Mouse (Mus musculus) liver, adult 2 months (tissue): Measurements from ENCODE around the gene Zfp318. TPM values are rescaled to one million over a fixed set of nuclear protein-coding genes. Genes with fewer than 3 reads are reported as not detected.

ENCODE experiments used
- DNase-seq: peaks from one replicate; pipeline ENCODE4 v3.0.0-alpha.2; 2011; ENCODE audit warnings: low read depth, low spot score; ENCODE audit errors: extremely low read depth
- H3K27ac ChIP-seq: fragments of 200-500 bp; replicated peaks from 2 replicates; pipeline ENCODE4 v1.5.1; 2012; ENCODE audit warnings: low read depth, mild to moderate bottlenecking, control low read depth, inconsistent platforms, low read length; ENCODE audit not compliant: insufficient read depth
- H3K27me3 ChIP-seq: fragments of 200-500 bp; 2 replicates; pipeline ENCODE4 v1.6.1; 2012; ENCODE audit warnings: mild to moderate bottlenecking, moderate library complexity, low read length, inconsistent platforms; ENCODE audit not compliant: control insufficient read depth, insufficient read depth
- H3K36me3 ChIP-seq: fragments of 200-500 bp; 2 replicates; pipeline ENCODE4 v1.6.1; 2012; ENCODE audit warnings: low read length, inconsistent platforms; ENCODE audit not compliant: control insufficient read depth, insufficient read depth
- H3K4me1 ChIP-seq: fragments of 200-500 bp; 2 replicates; pipeline ENCODE4 v1.6.1; 2011; ENCODE audit warnings: low read length; ENCODE audit not compliant: control insufficient read depth, insufficient read depth
- H3K4me3 ChIP-seq: fragments of 200-500 bp; 2 replicates; pipeline ENCODE4 v1.5.1; 2011; ENCODE audit warnings: low read depth, mild to moderate bottlenecking, control low read depth, low read length, moderate library complexity; ENCODE audit not compliant: insufficient read depth
- H3K79me2 ChIP-seq: fragments of 200-500 bp; 2 replicates; pipeline ENCODE4 v1.6.1; 2012; ENCODE audit warnings: inconsistent platforms, mild to moderate bottlenecking, low read length, moderate library complexity; ENCODE audit not compliant: control insufficient read depth, insufficient read depth
- H3K9ac ChIP-seq: fragments of 200-500 bp; 2 replicates; pipeline ENCODE4 v1.6.1; 2012; ENCODE audit warnings: low read depth, mild to moderate bottlenecking, control low read depth, inconsistent platforms, low read length
- CTCF ChIP-seq: fragments of 200-500 bp; IDR thresholded peaks from 2 replicates; pipeline ENCODE4 v1.5.1; 2011; ENCODE audit warnings: low read depth, low read length, control low read depth
- POLR2A ChIP-seq: fragments of 200-500 bp; IDR thresholded peaks from 2 replicates; pipeline ENCODE4 v1.6.1; 2011; ENCODE audit warnings: low read length, control low read depth; ENCODE audit not compliant: insufficient read depth; ENCODE audit errors: extremely low read depth
- WGBS: fragments of 180-500 bp; shearing (Covaris S2); methylation state at CpG from one replicate; pipeline ENCODE4 v1.1.7; 2018; 5-methylcytosine and 5-hydroxymethylcytosine counted together
- polyA plus RNA-seq: library from polyadenylated mRNA; depleted of rRNA; stranded (reverse); fragments of >200 nt; gene quantifications from 2 replicates; pipeline ENCODE4 v1.2.3, GENCODE M21; 2012; rRNA removed
- total RNA-seq: library from RNA; depleted of rRNA; stranded (reverse); fragments of >200 nt; gene quantifications from 2 replicates; pipeline ENCODE4 v1.2.3, GENCODE M21; 2014; rRNA removed

Gene Zfp318
- total and polyA plus RNA-seq, 2 experiments = 6.0 to 8.3 TPM

- 2% methylated on average over 32 of the region's 32 CpGs for WGBS
- H3K36me3 ChIP-seq = no peaks in the 10 kb centered on the region
- no peak for DNase-seq
- H3K27ac ChIP-seq = peak overlapping the region; percentile 36
- no peaks in the 10 kb centered on the region for H3K27me3 ChIP-seq
- peak overlapping the region; percentile 81 for H3K9ac ChIP-seq
- H3K4me1 ChIP-seq = peaks cover 16% of the 10 kb centered on the region
- TF ChIP-seq POLR2A (no peak), CTCF (no peak)
- H3K79me2 ChIP-seq = no peaks in the 10 kb centered on the region
- peak overlapping the region; percentile 58 for H3K4me3 ChIP-seq
These were observed 77.1 kb downstream of the Zfp318 start for GRCm38 (mm10) chr17:46460673-46461072.

- H3K4me1 ChIP-seq = peaks cover 14% of the 10 kb centered on the region
- H3K9ac ChIP-seq = peak overlapping the region; percentile 81
- no peaks in the 10 kb centered on the region for H3K36me3 ChIP-seq
- H3K79me2 ChIP-seq = no peaks in the 10 kb centered on the region
- peak overlapping the region; percentile 58; the same call in 1 of the 2 replicates for H3K4me3 ChIP-seq
- H3K27ac ChIP-seq = peak overlapping the region; percentile 36
- peak; percentile 53 for DNase-seq
- no peaks in the 10 kb centered on the region for H3K27me3 ChIP-seq
- TF ChIP-seq CTCF (no peak), POLR2A (no peak)
- WGBS = 16% methylated on average over 8 of the region's 8 CpGs
These were observed 77.8 kb downstream of the Zfp318 start for GRCm38 (mm10) chr17:46461347-46461746.

GRCm38 (mm10) chr17:46462226-46462625 lies 78.7 kb downstream of the Zfp318 start:
- no peaks in the 10 kb centered on the region for H3K27me3 ChIP-seq
- H3K9ac ChIP-seq = 0 out of 2 replicates have a peak overlapping the region, but pooled peaks have one; percentile 20
- H3K27ac ChIP-seq = peak overlapping the region; percentile 65
- peak; percentile 95 for DNase-seq
- no peaks in the 10 kb centered on the region for H3K36me3 ChIP-seq
- no peaks in the 10 kb centered on the region for H3K79me2 ChIP-seq
- WGBS = 27% methylated on average over 5 of the region's 5 CpGs
- no peak overlapping the region for H3K4me3 ChIP-seq
- H3K4me1 ChIP-seq = peaks cover 14% of the 10 kb centered on the region
- 0 out of 2 replicates have a peak, but pooled peaks have one; percentile 7 for TF ChIP-seq POLR2A
- no peak for TF ChIP-seq CTCF

GRCm38 (mm10) chr17:46467830-46468229 lies 84.3 kb downstream of the Zfp318 start:
- no peak overlapping the region for H3K9ac ChIP-seq

More at GRCm38 (mm10) chr17:46467830-46468229, 84.3 kb downstream of the Zfp318 start:
- WGBS = 83% methylated on average over 9 of the region's 9 CpGs
- TF ChIP-seq CTCF (no peak), POLR2A (no peak)
- Histone ChIP-seq H3K4me3 (no peak overlapping the region), H3K79me2 (no peaks in the 10 kb centered on the region), H3K27ac (no peak overlapping the region; the same call in 1 of the 2 replicates), H3K4me1 (peaks cover 14% of the 10 kb centered on the region; the same call in 1 of the 2 replicates), H3K36me3 (no peaks in the 10 kb centered on the region), H3K27me3 (no peaks in the 10 kb centered on the region)
- DNase-seq = no peak

Other genes starting within 250 kb of the Zfp318 start
- gene Rsph9, start 239.5 kb upstream of the Zfp318 start, total RNA-seq = 0.83 and 1.3 TPM in 2 replicates
- gene Rsph9, start 239.5 kb upstream of the Zfp318 start, polyA plus RNA-seq = 0.85 and 0.93 TPM in 2 replicates
- gene Mad2l1bp, start 230.2 kb upstream of the Zfp318 start, total RNA-seq = 3.7 and 5.5 TPM in 2 replicates
- gene Mad2l1bp, start 230.2 kb upstream of the Zfp318 start, polyA plus RNA-seq = 9.9 and 12.9 TPM in 2 replicates
- 25.3 and 26.4 TPM in 2 replicates for gene Gtpbp2, start 222.7 kb upstream of the Zfp318 start, total RNA-seq
- 35.8 and 63.0 TPM in 2 replicates for gene Gtpbp2, start 222.7 kb upstream of the Zfp318 start, polyA plus RNA-seq
- 4.3 and 5.3 TPM in 2 replicates for gene Polh, start 181.1 kb upstream of the Zfp318 start, total RNA-seq
- 2.1 and 2.4 TPM in 2 replicates for gene Polh, start 181.1 kb upstream of the Zfp318 start, polyA plus RNA-seq
- gene Xpo5, start 180.9 kb upstream of the Zfp318 start, total RNA-seq = 9.9 and 11.3 TPM in 2 replicates
- 7.4 and 10.8 TPM in 2 replicates for gene Xpo5, start 180.9 kb upstream of the Zfp318 start, polyA plus RNA-seq
- 31.6 and 34.4 TPM in 2 replicates for gene Polr1c, start 135.7 kb upstream of the Zfp318 start, total RNA-seq
- gene Polr1c, start 135.7 kb upstream of the Zfp318 start, polyA plus RNA-seq = 25.2 and 25.3 TPM in 2 replicates
- 24.6 and 25.5 TPM in 2 replicates for gene Yipf3, start 135.7 kb upstream of the Zfp318 start, total RNA-seq
- gene Yipf3, start 135.7 kb upstream of the Zfp318 start, polyA plus RNA-seq = 229 and 271 TPM in 2 replicates
- gene Lrrc73, start 130.2 kb upstream of the Zfp318 start, total RNA-seq = not detected in 2 replicates
- gene Lrrc73, start 130.2 kb upstream of the Zfp318 start, polyA plus RNA-seq = 0.09 and 0.16 TPM in 2 replicates
- gene Tjap1, start 100.7 kb upstream of the Zfp318 start, total RNA-seq = 2.5 and 3.7 TPM in 2 replicates
- gene Tjap1, start 100.7 kb upstream of the Zfp318 start, polyA plus RNA-seq = 8.2 and 13.2 TPM in 2 replicates
- gene Dlk2, start 86.3 kb upstream of the Zfp318 start, total RNA-seq = not detected in 2 replicates
- not detected in 2 replicates for gene Dlk2, start 86.3 kb upstream of the Zfp318 start, polyA plus RNA-seq
- gene Abcc10, start 55.4 kb upstream of the Zfp318 start, total RNA-seq = 2.1 and 3.6 TPM in 2 replicates
- 10.3 and 17.3 TPM in 2 replicates for gene Abcc10, start 55.4 kb upstream of the Zfp318 start, polyA plus RNA-seq
- gene Crip3, start 45.2 kb downstream of the Zfp318 start, total RNA-seq = not detected in 2 replicates
- 0.70 and 1.4 TPM in 2 replicates for gene Crip3, start 45.2 kb downstream of the Zfp318 start, polyA plus RNA-seq
- gene Slc22a7, start 54.7 kb downstream of the Zfp318 start, total RNA-seq = 10.3 and 27.9 TPM in 2 replicates
- gene Slc22a7, start 54.7 kb downstream of the Zfp318 start, polyA plus RNA-seq = 46.8 and 47.9 TPM in 2 replicates
- 0.07 and 0.18 TPM in 2 replicates for gene Ttbk1, start 103.9 kb downstream of the Zfp318 start, total RNA-seq
- 0.15 and 0.22 TPM in 2 replicates for gene Ttbk1, start 103.9 kb downstream of the Zfp318 start, polyA plus RNA-seq
- 6.6 and 9.0 TPM in 2 replicates for gene Dnph1, start 113.0 kb downstream of the Zfp318 start, total RNA-seq
- 13.1 and 13.3 TPM in 2 replicates for gene Dnph1, start 113.0 kb downstream of the Zfp318 start, polyA plus RNA-seq
- 4.1 and 5.1 TPM in 2 replicates for gene Cul9, start 162.7 kb downstream of the Zfp318 start, total RNA-seq
- gene Cul9, start 162.7 kb downstream of the Zfp318 start, polyA plus RNA-seq = 5.7 and 10.1 TPM in 2 replicates
- gene Srf, start 172.4 kb downstream of the Zfp318 start, total RNA-seq = 3.4 and 5.4 TPM in 2 replicates
- gene Srf, start 172.4 kb downstream of the Zfp318 start, polyA plus RNA-seq = 32.2 and 45.6 TPM in 2 replicates
- gene Ptk7, start 245.8 kb downstream of the Zfp318 start, total RNA-seq = 0.65 and 0.87 TPM in 2 replicates
- 0.40 and 0.66 TPM in 2 replicates for gene Ptk7, start 245.8 kb downstream of the Zfp318 start, polyA plus RNA-seq